Mouse (Mus musculus) mouse trophoblast stem cell (cell line): ENCODE measurements around the gene Dlx1.

Source experiments
- in situ Hi-C, 2 experiments: fragments of 300-500 bp; cut with MseI, MboI; formaldehyde crosslinking; loops; 2 replicates in 1 of 2; 3 replicates in 1 of 2; pipeline ENCODE4 v1.15.1; 2025

Gene Dlx1

DNA sequence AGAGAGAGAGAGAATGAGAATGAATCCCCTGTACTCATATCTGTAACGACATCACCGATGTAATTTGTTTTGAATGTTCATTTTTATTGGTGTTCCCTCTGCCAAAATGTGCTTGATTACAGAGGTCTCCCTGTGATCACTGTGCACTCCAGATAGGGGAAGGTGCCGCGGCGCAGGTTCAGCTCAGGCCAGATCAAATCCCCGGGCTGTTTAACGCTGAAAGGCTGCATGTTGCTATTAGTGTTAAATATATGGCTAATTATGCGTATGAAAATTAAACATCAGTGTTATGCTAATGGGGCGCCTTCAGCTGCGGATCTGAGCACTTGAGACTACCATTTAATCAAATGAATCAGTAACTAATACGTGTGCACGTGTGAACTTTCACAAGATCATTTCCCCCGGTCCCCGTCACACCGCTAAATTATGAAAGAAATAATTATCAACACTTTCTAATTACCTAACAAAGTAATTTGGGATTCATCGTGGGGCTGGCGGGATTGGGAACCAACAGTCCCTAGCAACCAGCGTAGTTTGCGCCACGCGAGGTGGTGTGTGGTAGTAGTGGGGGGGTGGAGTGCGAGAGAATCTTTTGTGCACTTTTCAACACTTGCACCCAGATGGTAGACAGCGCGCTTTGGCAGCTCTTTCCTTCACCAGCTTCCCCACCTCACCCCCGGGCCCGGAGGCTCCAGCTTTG lies at the start of gene Dlx1:
Gene Dlx1 (plus strand): TSS at position 100 of the 700 bp plus-strand sequence.
- in situ Hi-C loops = no loop called here

DNA sequence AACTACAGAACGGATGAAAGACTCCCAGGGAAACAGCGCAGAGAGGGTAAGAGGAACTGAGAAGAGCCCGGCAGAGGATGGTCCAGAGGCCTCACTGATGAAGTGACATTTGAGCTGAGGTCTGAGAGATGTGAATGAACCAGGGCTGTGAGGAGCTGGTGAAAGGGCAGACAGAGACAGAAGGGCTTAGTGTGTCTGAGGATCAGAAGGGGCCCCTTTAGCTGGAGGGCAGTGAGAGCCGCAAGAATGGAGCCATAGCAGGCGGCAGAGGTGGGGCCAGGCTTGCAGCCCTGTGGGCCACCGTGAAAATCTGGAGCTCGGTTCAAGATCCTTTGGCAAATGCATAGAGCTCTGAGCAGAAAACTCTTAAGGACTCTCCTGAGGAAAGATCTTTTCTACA lies 48.0 kb upstream of the Dlx1 start:
- in situ Hi-C loops = no loop called here

DNA sequence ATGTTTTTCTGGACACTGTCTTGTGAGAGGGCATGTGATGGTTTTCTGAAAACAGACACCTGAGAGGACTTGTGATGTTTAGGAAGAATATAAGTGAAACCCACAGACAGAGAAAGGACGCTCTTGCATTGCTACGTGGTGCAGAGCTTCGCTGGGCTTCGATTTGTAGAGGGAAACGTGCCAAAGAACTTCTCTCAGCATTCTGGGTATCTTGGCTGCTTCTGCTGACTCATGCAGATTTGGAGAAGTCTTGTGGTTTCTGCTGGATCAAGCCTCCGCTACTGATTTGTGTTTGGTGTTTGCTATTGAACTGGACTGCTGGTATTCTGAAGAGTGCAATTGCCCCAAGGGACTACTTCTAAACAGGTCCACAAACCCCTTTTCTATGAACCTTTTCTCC lies 46.1 kb upstream of the Dlx1 start:
- in situ Hi-C loops = no loop called here

DNA sequence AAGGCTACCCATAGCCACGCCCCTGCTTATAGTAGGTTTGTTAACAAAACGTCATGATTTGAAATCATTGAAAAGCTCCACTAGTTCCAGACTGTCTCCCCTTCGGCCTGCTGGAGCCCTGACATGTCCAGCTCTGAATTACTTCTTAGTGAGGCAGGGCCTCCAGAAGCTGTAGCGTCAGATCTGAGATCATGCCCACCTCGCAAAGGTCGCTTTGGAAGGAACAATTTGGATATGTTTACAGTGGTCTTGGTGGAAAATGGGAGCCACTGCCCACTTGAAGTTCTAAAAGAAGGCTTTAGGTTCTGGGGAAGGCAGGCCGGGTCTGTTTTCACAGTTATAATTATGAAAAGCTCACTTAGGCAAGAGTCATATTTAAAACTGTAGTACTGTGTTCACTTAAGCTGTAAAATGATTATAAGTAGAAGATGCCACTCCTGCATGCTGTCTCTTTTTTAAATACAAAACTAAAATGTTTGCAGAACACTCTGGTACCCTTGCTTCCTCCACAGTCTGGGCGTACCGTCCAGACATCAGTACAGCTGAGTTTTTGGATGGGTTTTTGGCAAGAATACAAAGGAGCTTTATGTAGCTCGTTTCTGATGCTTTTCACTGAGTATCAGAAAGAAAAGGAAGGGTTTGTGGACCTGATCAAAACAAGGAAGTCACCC lies 44.7 kb upstream of the Dlx1 start:
- in situ Hi-C loops = no loop called here

DNA sequence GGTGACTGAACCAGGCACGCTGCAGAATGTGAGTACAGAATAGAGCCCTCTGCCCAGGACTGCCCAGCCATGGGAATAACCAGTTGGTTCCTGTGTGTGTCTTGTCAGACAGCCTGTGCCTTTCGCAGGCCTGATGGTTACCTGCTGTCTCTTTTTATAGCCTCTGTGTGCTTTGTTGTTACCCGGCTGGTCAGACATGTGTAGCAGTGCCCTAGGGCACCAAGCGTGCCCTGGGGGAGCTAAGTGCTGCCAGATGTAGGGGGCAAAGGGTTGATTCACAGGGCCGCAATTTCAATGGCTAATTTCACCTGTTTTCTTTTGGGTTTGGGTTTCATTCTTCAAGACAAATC lies 44.2 kb upstream of the Dlx1 start:
- in situ Hi-C loops = no loop called here

DNA sequence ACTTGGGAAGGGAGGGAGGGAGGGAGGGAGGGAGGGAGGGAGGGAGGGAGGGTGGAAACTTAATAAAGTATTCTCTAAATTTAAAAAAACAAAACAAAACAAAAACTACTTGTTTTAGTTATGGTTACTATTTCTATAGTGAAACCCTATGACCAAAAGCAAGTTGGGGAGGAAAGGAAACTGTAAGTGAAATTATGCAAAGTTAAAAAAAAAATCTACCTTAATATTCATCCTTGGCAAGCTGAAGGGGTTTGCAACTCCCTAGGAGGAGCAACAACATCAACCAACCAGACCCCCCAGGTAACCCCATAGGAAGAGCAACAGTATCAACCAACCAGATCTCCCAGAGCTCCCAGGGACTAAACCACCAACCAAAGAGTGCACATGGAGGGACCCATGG lies 36.6 kb upstream of the Dlx1 start:
- in situ Hi-C loops = no loop called here

DNA sequence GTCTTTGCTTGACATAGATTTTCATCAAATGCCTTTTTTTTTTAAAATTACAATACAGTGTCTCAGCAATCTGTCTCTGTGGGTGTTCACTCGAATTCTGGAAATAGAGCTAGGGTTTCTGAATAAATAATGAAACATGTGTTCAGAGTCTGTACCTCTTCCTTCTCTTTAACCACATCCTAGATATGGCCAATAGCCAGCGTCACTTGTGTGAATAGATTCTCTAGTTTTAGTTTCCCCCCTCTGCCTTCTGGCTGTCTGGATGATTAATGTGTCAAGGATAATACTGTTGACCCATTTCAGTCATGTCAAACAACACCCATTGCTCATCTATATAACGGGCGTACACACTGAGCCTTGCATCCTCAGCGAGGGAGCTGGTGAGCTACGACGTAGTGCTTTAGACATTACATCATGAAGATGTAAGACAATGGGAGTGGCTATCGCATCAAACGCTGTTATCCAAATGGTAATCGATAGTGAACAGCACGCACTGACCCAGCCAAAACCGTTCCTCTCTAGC lies 34.7 kb upstream of the Dlx1 start:
- in situ Hi-C loops = no loop called here

DNA sequence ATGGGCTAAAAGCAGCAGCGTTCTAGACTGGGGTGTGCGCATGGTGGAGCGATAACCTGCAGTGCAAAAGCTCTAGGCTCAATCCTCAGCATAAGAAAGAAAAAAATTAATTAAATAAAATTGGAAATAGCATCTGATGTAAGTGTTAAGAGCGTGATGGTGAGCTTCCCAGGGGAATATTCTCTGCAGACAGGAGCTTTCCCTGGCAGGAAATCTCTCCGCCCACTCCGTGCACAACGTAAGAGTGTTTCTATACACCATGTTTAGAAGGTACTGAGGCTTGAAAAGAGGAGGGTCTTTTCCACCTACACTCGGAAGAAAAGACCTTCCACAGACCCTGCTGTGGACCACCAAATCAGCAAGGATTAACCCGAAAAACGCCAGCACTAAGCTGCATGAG lies 33.4 kb upstream of the Dlx1 start:
- in situ Hi-C loops = no loop called here

DNA sequence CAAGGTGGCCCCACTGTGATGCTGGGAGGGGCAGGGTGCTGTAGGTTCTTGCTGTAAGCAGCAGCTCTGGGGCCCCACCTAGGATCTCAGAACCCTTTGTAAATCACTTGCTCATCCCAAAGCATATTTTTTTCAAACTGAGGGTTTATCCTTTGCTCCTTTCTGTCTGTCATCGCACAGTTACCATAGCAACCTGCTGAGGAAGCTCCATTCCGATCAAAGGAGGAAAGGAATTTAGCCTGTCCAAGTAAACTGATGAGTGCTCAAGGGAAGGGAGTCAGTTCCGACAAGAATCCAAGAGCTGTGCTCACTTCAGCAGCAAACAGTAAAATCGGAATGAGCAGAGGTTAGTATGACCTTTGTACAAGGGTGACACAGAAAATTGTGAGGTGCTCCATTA lies 32.9 kb upstream of the Dlx1 start:
- in situ Hi-C loops = no loop called here

DNA sequence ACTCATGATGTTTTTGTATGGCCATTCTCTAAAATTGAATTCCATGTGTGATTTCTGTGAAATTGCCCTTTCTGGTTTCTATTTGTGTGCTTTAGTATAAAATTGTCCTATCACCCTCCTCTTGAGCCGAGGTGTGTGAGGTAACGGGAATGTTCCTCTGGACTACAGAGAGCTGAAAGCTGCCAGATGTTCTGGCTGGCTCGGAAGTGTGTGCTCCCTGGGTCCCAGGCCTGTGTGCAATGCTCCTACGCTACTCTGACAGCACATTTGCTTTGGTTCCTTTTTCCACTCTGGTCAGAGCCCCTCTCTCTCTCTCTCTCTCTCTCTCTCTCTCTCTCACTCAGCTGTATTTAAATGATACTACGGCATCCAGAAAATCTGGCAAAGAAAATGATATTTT lies 30.7 kb upstream of the Dlx1 start:
- in situ Hi-C loops = no loop called here

DNA sequence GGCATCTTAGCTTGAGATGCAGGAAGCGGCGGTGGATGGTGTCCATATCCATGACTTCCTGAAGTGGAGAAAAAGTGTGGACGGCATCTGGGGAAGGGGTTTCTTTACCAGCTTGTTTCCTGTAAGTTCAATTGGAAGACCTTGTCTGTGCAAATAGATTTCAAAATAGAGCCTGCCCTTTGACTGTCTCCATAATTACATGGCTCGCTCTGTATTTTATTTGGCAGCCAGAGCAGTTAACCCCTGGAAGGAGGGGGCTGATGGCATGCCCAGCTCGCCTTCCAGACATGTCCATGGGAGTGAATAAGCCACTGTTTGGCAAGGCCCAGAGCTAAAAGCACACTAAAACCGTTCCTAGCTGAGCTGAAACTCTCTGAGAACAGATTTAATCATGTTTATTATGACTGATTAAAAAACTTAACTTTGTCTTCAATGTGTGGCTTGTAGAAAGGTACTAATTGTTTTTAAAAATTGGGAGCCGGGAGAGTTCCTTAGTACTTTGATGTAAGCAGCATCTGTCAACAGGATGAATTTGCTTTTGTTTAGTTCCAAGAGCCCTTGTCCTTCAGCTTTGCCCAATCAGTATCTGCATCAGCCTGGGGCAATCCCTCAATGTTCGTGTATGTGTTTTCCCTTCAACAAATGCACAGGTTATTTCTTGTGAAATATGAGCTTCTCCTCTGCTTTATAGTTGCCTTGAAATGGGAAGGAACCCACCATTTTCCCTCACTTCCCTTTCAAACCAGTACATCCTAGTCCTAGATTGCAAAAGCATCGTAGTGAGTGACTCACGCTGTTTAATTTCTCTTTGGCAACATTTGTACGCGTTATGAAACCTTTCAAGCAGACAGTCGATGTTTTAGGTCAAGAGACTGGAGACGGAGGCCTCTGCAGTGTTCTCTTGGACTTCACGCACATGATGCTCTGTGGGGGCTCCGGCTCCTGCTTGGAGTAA lies 28.4 kb upstream of the Dlx1 start:
- in situ Hi-C loops = no loop called here

DNA sequence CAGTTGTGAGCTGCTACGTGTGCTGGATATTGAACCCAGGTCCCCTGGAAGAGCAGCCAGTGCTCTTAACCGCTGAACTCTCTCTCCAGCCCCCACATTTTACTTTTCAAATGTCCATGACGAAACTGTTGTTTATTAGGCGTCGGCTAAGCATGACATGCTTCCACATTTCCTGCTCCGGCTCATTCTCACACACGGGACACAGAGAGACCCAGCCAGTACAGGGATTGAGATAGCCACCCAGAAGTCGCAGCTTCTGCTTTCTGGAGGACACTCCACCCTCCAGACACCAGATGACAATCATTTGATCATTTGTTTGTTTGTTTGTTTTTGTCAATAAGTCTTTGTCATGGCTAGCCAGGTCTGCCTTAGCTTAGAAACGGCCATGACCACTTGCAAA lies 23.1 kb upstream of the Dlx1 start:
- in situ Hi-C loops = no loop called here

DNA sequence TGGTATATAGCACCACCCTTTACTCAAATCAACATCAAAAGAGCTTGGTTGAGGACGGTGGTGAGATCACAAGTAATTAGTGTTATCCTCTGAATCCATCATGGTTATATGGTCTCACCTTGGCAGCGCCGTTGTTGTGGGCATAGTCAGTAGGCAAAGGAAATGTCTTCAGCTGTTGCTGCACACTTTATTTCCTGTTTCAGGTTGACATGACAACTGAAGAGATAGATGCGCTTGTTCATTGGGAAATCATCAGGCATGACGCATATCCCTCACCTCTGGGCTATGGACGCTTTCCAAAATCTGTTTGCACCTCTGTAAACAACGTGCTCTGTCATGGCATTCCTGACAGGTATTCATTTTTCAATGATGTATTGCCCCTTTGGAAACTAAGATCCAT lies 16.7 kb upstream of the Dlx1 start:
- in situ Hi-C loops = no loop called here

DNA sequence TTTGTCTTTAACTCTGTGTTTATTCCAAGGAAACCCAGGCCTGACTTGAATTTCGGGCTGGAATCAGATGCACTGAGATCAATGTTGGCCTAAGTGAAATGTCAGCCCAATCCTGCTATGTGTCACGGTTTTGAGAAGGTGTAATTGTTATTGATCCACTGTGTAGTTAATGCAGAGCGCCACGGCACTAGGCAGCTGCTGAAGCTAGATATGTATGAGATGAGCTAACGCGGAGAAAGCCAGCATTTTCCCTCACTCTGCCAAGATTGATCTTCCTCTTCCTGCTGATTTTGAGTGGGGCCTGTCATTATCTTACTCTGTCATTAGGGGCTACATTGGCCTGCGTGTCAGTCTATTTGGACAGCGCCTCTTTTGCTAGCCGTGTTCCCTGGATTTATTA lies 15.6 kb upstream of the Dlx1 start:
- in situ Hi-C loops = no loop called here

DNA sequence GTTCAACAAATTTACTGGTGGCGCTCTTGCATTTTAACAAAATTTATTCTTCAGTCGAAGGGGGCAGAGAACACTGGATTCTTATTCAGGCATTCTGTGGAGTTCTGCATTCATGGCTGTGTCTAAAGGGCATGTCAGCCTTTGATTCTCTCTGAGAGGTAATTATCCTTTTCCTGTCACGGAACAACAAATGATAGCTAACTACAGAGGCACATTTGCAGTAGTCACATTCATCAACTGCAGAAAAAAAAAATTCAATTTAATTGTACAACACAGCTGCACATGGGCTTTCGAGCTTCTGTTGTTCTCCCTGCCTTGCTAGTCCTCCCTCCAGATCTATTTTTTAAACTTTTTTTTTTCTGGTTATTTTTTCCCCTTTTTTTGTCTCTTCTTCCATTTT lies 10.9 kb upstream of the Dlx1 start:
- in situ Hi-C loops = no loop called here

DNA sequence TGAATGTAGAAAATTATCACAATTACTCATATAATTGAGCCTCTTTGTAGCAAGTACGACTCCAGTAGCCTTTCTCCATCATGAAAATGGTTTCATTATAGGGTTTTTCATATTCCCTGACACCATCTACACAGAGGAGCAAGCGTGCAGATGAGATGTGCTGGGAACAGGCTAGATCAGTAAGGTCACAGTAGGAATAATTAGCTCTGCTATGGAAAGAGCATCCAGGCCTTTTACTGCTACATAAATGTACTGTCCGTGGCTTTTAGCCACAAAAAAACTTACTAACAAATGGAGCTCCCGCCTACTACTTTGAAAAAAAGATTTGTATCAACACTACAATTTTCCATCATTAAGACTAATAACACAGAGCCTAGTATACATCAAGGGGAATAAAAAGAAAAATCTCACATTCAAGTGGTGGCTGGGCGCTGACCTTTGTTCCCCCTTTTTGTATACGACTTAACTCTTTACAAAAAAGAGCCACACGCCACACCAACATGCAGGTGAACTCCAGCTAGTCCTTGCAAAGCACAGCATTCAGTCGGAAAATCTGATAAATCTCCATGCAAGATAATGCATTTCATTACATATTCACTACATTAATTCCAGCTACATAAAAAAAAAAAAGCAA lies 10.3 kb upstream of the Dlx1 start:
- in situ Hi-C loops = no loop called here

DNA sequence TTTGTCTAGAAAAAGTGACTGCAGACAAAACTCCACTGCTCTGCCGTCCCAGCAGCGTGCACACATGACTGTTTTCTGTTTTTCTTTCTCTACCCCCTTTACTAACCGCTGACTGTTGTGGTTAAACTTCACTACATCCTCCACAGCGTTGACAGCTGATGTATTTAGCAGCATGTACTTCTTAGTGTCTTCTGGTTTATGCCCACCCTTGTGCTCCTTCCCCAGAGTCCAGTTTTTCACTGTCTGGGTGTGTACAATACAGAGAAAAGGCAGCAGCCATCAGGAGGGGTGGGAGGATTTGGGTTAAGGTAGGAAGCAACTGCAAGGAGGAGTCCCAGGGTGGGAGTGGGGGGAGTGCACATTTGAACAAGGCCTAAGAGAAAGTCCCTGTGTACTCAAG lies 5.0 kb upstream of the Dlx1 start:
- in situ Hi-C loops = no loop called here

DNA sequence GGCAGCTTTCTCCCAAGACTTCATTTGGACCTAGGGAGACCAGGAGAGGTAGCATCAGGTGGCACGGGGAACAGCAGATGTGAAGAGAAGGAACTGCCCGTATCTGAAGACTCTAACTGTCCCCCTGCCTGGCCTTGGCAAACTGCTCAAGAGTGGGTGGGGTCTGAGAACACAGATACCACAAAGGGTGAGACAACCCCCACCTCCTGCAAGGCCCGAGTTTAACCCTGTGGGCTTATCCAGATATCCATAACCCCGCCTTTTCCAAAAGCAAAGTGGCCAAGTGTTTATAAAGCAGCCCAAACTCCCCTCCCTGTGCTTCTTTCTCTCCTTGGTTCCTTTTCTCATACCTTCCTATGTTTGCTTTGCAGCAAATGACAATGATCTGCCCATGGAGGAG lies 4.5 kb upstream of the Dlx1 start:
- in situ Hi-C loops = no loop called here

DNA sequence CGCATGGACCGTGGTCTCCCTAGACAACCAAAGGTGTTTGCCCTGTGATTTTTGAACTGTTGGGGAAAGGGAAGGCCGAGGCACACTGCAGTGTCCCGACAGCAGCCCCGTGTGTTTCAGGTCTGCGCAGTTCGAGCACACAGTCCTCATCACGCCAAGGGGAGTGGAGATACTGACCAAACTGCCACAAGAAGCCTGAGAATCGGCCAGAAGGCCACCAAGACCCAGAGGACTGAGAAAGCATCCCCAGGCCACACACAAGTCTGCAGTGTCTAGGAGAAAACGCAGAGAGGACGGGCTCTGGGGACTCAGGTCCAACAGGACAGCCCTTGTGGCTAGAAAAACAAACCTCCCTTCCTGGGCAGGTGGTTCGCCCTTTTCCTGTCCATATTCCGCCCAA lies 3.1 kb upstream of the Dlx1 start:
- in situ Hi-C loops = no loop called here

DNA sequence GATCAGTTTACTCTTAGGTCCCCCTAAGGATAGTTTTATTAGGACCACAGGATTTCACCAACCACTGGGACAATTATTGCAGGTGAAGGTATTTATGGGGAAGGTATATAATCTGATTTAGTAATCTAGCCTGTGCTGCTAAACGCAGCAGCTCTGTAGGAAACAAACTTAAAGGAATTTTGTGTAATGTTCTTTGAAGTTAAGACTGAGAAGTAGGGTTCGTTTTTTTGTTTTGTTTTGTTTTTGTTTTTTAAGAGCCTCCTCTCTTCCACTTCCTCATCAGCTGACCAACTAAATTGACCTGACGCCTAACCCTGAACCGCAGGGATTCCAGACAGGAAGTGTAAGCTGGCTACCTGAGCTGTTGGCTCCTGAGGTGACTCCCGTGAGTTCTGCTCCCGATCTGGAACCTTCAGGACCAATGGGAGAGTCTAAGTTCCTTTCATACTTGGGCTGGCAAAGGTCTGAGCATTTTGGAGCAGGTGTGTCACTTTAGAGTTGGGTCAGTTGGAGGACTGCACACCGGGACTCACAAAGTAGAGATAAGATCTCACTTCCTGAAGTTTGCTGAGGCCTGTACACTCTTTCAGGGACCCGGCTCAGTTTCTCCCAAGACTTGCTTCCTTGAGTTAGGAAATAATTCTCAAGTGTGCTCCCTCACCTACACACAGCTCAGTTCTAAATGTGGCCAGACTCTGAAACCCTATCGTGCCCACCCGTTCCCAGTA lies 1.2 kb upstream of the Dlx1 start:
- in situ Hi-C loops = no loop called here

DNA sequence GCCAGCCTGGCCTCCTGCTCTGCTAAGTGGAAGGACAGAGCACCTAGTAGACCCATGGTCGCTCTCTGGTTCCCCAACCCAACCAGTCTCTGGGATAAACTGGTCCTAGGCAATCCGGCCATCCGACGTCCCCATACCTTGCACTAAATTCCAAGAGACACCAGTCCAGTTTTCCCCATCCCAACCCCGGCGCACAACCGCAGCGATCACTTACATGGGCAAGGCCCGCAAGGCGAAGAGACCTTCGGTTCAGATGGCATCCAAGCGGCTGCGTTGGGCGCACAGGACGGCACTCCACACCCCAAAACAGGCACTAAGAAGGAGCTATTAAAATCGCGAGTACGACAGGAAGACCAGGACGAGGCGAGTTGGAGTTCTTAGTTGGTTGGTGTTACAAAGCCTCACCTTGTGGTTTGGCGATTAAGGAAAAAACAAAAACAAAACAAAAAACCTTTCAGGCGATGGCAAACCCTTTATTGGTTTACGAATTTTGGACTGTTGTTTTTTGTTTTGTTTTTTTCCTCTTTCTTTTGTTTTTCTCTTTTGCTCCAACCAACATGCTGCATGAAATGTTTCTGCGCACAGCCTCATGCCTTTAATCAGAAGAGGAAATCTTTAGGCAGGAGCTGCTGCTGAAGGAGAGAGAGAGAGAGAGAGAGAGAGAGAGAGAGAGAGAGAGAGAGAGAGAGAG lies 445 bp upstream of the Dlx1 start:
- in situ Hi-C loops = no loop called here
